Mouse (Mus musculus) C2C12 (cell line): ENCODE measurements around the gene Gm42715.

Experiments used
- CTCF ChIP-seq: IDR thresholded peaks from one replicate; pipeline ENCODE4 v1.5.1; 2011; ENCODE audit not compliant: control insufficient read depth, insufficient read depth, insufficient read length
- MYOD1 ChIP-seq: IDR thresholded peaks from one replicate; pipeline ENCODE4 v1.6.1; 2011; ENCODE audit warnings: low read depth; ENCODE audit not compliant: control insufficient read depth, insufficient read length

GRCm38 (mm10) chr7:127589637-127590036 lies 70.3 kb downstream of the Gm42715 start:
- TF ChIP-seq CTCF, result no peak
- TF ChIP-seq MYOD1, result no peak
